Mouse (Mus musculus): ENCODE measurements at regions not wholly inside any gene's neighbourhood (a gene's known extent, or its start where the extent isn't known, plus 50 kb on each side); places are given as distances from the start of the nearest gene placed in this dataset.

DNA sequence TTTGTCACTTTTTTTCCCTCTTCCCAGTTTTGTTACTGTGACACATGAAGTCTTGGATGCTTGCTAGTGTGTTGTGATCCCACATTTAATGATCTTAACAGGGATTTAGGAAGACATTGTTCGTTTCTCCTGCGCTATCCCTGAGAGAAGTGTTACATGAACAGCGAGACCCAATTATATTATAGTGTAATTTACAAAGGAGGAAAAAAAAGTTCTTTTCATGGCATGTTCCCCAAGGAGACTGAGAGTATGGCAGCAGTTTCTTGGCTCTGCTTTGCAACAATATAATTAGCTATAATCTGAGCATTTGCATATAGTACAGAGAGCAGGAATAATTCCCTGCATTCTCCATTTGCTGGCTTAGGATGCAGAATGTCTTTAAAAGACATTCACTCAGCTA is 168.6 kb downstream of the Insc start:
- no peak for ATAC-seq (replicated peaks; ENCODE audit: poor library complexity)

DNA sequence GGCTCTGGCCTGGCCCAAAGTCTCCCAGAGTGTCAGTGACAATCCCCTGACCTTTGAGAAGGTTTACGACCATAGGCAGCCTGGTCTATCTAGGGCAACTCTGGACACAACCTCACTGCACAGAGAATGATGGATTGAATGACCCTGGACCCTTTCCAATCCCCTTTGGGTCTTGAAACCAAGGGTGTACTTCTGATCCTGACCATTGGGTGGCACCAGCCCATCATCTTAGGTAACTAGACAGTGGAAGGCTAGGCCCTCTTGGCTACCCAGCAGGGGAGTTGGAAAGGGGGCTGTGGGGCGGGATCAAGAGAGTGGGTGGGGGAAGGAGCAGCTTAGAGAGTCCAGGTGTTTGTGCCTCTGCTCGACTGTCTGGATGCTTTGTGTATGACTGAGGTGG is 178.7 kb downstream of the Insc start:
- ATAC-seq (replicated peaks; ENCODE audit: poor library complexity), result peak; percentile 89

DNA sequence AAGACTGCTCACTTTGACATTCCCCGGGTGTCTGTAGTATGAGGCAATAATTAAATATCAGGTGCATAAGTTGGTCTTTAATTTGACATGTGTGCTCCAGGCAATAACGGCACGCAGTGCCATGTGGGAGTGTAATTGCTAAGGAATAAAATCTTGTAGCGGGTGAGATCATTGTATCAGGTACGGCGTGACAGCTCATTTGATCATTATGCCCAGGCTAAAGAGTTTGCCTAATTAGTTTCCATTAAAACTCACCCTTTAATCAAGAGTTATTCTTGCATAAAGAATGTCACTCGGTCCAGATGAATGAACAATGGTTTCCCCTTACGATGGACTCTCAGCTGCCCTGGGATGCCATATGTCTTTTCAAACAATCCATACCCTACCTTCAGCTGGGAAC is 190.4 kb downstream of the Insc start:
- no peak for ATAC-seq (replicated peaks; ENCODE audit: poor library complexity)

DNA sequence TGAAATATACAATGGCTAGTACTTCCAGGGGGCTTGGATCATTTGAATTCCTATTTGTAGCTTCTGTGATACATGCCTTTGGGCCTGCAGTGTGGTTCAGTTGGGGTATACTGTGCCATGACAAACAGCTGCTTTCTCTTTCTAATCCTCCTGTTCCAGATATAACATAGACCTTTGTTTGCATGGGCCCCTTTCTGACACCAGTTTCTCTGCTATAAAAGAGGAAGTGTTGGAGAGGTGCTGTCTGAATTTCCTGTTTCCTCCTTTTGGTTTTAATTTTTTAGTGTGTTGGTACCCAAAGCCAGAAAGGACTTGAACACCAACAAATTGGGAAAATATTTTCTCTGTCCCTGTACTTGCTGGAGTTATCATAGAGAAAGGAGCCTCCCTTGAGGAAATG is 207.3 kb downstream of the Insc start:
- peak; percentile 70 for ATAC-seq (replicated peaks; ENCODE audit: poor library complexity)

DNA sequence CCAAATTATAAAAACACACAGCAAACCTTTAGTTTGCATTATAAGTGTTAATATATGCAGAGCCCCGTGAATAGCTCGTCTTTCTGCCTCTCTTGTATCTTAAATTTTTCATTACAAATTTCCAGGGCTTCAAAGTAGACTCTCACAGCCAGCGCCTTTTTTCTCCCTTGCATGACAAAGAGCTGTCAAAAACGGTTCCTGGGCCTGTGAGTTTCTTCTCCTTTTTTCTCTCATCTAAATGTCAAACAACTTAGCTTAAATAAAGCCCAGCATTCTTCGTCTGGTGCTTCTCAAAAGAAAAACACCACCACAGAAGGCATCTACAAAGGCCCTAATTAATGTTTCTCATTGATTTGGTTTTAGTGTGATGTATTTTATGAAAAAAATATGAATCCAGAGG is 219.7 kb downstream of the Insc start:
- no peak for ATAC-seq (replicated peaks; ENCODE audit: poor library complexity)

- no peak for ATAC-seq (replicated peaks; ENCODE audit: poor library complexity)
Observed at GRCm38 (mm10) chr7:114965923-114966322, 222.4 kb downstream of the Insc start.

- ATAC-seq (replicated peaks; ENCODE audit: poor library complexity), result no peak
Observed at GRCm38 (mm10) chr7:114986481-114986880, 243.0 kb downstream of the Insc start.

GRCm38 (mm10) chr7:114991255-114991654 is 247.8 kb downstream of the Insc start:
- ATAC-seq (replicated peaks; ENCODE audit: poor library complexity), result no peak

GRCm38 (mm10) chr7:114992440-114992839 is 248.9 kb downstream of the Insc start:
- ATAC-seq (replicated peaks; ENCODE audit: poor library complexity), result no peak

GRCm38 (mm10) chr7:115000796-115001524 is 257.5 kb downstream of the Insc start:
- ATAC-seq (replicated peaks; ENCODE audit: poor library complexity), result peak; percentile 71

DNA sequence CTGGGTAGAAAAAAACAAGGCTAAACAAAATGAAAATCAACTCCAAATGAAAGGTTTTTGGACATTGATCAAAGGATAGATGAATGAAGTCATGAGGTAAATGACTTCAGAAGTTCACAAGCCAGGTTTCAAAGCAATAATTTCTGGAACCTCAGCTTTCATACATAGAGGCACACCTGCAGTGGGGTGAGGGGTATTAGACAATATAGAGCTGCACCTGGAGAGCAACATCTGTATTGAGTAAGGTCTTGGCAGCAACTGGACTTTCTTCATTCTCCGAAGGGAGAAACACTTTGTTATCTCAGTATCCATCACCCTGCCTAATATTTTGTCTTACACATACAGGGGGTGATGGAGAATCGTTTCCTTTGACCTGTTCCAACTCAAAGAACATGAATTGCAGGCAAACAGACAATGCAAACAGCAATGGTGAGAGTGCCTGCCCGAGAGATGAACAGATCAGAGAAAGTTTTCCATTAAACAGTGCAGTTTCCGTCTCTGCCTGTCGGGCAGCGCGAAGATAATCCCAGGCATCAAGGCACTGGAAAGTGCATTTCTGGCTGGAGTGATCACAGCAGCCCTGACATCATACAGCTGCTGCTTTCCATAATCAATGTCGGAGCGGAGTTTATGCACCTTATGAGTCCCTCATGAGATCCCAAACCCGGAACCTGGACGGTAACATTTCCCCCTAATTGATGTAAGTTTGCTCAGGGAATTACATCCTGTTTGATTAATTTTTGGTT is 270.9 kb downstream of the Insc start:
- ATAC-seq (replicated peaks; ENCODE audit: poor library complexity), result no peak

DNA sequence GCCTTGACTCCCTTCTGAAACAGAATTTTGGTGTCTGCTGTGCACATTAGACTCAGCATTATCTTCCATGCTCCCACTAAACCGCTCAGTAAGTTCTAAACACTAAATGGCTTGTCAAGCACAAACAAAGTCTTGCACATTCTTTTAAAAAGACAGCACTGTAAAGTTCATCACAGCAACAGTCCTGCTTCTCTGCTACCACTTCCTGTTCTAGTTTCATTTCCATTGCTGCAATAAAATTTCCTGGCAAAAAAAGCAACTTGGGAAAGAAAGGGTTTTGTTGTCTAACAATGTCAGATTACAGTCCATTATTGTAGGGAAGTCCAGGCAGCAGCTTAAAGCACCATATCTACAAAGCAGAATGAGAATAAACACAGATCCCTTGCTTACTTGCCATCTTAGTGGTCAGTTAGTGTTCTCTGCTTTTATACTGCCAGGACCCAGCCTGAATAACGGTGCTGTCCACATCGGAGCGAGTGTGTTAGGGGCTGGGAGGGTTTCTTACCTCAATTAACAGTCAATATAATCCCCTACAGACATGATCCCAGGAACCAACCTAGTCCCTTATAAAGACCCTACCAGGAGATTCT is 276.0 kb downstream of the Insc start:
- peak; percentile 37 for ATAC-seq (replicated peaks; ENCODE audit: poor library complexity)

DNA sequence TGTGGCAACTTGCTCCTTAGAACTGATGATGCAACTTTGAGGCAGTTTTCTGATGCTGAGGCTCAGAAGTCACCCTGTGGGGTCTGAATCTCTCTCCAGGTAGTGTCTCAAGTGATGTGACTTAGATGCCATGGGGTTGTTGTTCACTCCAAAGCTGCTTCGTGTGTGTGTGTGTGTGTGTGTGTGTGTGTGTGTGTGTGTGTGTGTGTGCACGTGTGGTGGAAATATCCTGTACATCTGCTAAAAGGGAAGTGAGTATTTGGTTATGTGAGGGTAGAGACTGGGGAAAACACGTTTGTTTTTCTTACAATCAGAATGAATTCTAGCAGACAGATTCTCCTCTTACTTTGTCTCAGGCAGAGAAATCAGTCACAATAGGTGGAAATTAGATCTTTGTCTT is 276.5 kb downstream of the Insc start:
- peak; percentile 62 for ATAC-seq (replicated peaks; ENCODE audit: poor library complexity)

DNA sequence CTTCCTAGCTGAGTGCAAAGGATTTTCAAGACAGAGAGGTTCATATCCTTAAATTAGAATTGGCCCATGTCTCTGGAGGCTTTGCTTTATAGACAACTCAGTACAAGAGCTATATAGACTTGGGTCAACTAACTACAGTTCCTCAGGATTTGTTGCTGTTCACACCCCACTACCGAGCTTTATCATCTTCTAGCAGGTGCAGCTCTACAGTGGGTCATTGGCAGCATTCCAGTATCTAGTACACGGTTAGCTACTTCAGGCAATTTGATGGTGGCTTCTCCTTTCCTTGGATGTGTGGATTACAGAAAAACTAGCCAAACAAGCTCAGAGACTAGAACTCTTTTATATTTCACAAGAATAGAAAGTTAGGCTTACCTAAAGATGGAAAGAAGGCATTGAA is 282.3 kb downstream of the Insc start:
- ATAC-seq (replicated peaks; ENCODE audit: poor library complexity), result peak; percentile 83

DNA sequence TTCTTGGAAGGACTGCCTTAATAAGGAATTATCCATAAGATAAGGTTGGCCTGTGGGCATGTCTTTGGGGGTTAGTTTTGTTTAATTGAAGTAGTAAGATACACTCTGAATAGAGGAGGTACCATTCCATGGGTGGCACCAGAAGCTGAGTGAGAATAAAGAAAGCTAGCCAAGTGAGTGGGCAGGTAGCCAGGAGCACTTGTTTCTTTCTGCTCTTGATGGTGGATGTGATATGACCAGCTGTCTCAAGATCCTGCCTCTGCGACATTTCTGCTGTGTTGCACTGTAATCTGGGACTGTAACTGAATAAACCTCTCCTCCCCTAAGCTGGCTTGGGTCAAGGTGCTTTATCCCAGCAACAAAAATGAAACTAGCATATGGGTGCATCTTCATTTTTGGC is 284.2 kb downstream of the Insc start:
- ATAC-seq (replicated peaks; ENCODE audit: poor library complexity), result peak; percentile 51; the same call in 1 of the 2 replicates

- ATAC-seq (replicated peaks; ENCODE audit: poor library complexity), result peak; percentile 57
Observed at GRCm38 (mm10) chr7:115033987-115034386, 290.5 kb downstream of the Insc start.

DNA sequence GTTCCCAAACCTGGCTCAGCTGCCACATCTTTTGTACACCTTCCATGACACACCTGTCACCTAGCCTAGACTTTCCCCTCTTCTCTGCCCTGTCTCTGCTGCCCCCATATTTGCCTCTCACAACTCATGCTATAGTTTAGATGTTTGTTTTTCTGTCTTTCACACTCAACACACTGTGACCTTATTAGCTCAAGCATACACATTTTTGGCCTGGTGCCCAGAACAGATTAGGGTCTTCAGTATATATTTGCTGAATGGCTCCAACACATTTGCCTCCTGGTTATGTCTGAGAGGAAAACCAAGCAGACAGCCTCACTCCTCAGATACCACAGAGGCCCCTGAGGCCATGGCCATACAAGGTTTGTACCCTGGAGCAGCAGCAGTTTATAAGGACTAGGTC is 312.0 kb downstream of the Insc start:
- ATAC-seq (replicated peaks; ENCODE audit: poor library complexity), result no peak

DNA sequence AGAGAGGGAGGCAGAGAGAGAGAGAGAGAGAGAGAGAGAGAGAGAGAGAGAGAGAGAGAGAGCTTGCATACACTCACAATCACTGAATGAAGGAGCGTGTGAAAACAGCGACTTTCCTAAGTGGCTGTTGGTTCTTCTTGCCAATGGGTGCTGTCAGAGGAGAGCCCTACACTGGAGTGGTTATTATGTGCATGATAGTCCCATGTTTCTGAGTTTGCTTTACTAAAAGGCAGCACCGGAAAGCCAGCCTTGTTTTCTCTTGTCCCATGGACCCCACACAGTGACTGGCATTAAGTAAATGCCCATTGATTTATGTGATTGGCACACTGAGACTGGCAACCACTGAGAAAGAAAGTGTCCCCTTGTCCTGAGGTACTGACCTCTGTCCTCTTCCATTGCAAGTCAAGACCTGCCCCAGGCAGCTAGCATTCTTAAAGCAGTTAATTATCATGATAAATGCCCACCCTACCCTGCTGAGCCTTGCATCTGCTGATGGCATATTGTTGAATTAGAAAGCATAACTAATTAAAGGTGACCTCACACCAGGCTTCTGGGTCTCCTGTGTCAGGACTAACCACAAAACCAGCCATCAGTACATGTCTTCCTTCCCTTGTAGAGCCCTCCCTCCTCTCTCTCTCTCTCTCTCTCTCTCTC is 313.6 kb downstream of the Insc start:
- ATAC-seq (replicated peaks; ENCODE audit: poor library complexity), result no peak

- ATAC-seq (replicated peaks; ENCODE audit: poor library complexity), result no peak
Observed at GRCm38 (mm10) chr7:115057736-115058135, 314.2 kb downstream of the Insc start.

DNA sequence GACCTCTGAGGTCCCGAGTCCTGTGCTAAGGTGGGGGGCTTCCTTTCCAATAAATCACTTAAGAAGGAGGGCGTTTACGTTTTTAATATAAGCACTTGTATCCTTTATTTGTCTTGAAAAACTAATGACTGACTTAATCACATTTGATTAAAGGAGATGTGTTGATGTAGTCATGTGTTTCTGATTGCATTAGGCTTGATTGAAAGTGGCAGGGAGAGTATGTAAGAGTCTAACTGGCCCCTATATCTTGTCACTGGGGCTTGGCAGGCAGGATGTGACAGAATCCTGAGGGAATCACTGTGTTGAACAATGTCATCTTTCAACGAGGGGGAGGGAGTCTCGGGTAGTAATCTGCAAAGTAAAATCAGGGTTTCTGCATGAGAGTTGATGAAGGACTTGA is 316.7 kb downstream of the Insc start:
- ATAC-seq (replicated peaks; ENCODE audit: poor library complexity), result no peak

GRCm38 (mm10) chr7:115062817-115063216 is 319.3 kb downstream of the Insc start:
- ATAC-seq (replicated peaks; ENCODE audit: poor library complexity), result peak; percentile 54

DNA sequence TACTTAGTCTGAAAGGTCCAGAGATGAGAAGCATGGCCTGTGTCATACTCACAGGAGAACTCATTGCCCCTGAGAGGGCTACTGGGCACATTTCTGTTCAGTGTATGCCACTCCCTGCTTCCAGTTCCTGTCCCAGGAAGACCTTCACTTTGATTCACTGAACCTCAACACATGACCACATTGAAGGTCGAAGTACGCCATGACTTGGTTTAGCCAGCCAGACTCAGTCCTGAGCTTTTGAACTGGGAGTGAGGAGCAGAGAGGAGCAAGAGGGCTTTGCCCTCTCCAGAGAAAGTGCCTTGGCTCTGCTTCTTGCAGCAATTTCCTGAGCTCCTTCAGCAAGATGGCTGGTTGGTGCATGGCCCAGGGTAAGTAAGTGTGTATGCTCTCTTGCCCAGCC is 324.1 kb downstream of the Insc start:
- ATAC-seq (replicated peaks; ENCODE audit: poor library complexity), result no peak

Measured in megakaryocyte progenitor cell, adult 5-6 weeks (primary cell).